Mouse (Mus musculus) liver, embryonic 14 days (tissue): Measurements from ENCODE around the gene Ppp4c. TPM values are rescaled to one million over a fixed set of nuclear protein-coding genes. Genes with fewer than 3 reads are reported as not detected.

Experiments
- polyA plus RNA-seq: library from polyadenylated mRNA; depleted of rRNA; stranded (reverse); fragments of >200 nt; gene quantifications from 2 replicates; pipeline ENCODE4 v1.2.3, GENCODE M21; 2012; rRNA removed

The Ppp4c gene
- 74.0 and 86.5 TPM in 2 replicates for polyA plus RNA-seq

DNA sequence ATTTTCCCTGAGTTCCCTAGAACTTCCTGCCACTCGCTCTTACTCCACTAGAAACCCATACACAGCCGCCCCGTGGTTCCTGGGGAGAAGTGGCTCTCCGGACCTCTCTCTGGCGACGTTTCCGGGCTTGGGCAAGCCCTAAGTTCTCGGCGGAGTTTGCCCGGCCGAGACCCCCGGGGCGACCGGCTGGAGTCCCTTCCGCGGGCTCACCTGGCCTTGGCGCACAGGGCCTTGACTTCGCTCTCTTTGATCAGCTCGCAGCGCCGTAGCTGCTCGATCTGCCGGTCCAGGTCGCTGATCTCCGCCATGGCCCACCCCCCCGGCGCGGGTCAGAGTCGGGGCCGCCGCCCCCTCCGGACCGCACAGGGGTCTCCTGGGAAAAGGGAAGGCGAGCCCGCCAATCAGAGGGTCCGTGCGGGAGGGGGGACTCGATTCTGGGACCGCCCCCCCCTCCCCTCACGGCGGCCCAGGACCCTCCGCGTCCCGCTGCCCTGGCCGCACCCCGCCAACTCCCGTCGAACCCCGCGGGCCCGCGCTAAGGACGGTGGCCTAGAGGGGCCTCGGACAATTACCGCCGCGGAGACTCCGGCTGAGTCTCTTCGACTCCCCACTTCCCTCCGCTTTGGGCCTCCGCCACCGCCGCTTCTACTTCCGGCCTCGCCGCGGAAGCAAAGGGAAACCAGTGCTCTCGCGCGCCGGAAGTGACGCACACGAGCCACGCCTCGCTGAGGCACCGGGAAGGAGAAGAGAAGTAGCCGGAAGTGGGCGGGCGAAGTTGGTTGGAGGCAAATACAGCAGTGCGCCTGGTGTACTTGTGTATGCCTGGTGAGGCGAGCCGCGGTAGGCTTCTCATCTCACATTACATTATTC, at the start of gene Ppp4c:
Gene Ppp4c, minus strand, starts transcription at position 646 of the 870 bp plus-strand sequence.

DNA sequence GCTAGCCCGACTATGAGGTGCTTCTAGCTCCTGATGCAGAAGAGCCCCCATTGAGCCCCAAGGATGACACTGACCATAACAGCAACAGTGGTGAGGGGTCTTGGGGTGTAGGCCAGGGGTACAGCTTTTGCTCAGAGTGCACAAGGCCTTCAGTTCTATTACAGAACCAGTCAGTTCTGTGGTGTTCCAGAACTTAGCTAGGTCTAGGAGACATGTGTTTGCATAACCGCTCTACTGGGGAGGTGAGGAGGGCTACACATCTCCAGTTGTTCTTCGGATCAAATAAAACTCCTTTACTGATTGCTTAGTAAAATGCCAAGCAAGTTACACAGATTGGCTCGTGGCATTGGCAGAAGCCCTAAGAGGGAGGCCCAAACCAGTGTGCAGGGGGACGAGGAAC, 39.2 kb upstream of the Ppp4c start, which contains the start of gene 4930451I11Rik:
Gene 4930451I11Rik, minus strand, starts transcription at position 101 of the 400 bp plus-strand sequence.

DNA sequence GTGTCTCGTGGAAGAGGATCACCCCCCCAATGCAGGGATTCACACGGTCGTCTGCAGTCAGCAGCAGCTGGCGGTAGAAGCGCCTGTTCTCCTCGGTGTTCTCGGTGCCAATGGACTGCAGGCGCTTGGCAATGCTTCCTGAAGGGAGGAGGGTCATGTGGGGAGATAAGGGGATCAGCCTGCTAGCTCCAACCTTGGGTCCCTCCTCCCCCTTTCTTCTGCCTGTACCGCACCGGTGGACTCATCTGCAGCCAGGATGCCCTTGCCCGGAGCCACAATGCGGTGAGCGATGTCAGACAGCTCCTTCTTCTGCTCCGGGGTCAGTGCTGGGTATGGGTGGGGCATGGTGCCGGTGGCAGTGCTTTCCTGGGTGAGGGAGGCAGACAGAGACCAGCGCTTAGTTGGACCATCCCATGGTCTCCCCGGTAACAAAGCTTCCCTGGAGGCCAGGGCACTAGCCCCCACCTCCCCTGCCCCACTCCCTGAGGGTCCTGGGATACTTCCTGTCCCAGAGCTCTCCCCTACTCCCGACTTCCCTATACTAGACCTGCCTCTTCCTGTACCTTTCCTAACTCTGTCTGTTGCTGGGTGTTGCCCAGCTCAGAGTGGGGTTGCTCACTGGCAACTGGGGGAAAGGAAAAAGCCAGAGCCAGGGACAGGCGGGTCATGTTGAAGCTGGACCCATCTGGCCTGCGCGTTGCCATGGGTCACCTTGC, 5.3 kb upstream of the Ppp4c start, which contains the start of gene Fam57b:
Gene Fam57b, plus strand, starts transcription at position 258 of the 716 bp plus-strand sequence.

DNA sequence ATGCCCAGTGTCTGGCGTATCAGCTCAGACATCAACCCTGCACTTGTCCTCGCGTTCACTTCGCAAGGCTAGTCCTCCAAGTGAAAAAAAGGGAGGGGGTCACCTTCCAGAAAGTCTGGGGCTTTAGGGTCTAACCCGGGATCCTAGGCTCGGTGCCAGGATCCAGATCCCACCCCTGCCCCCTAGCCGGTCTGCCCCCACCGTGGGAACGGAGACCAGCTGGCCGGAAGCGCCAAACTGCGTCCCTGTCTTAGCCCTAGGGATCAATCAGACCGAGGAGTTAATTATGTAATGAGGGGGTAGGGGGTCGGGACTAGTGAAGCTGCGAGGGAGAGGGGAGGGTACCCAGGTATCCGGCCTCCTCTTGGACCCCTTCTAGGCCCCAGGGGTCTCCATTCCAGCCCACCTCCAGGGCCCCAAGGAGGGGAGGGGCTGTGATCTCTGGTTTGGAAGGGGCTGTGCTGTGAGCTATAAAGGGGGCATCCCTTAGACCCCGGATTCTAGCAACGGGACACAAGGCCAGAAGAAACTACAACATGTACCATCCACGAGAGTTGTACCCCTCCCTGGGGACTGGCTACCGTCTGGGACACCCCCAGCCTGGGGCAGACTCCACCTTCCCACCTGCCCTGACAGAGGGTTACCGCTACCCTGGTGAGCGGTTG, 11.2 kb downstream of the Ppp4c start, which contains the start of gene Tbx6:
Gene Tbx6, plus strand, starts transcription at position 513 of the 665 bp plus-strand sequence.

DNA sequence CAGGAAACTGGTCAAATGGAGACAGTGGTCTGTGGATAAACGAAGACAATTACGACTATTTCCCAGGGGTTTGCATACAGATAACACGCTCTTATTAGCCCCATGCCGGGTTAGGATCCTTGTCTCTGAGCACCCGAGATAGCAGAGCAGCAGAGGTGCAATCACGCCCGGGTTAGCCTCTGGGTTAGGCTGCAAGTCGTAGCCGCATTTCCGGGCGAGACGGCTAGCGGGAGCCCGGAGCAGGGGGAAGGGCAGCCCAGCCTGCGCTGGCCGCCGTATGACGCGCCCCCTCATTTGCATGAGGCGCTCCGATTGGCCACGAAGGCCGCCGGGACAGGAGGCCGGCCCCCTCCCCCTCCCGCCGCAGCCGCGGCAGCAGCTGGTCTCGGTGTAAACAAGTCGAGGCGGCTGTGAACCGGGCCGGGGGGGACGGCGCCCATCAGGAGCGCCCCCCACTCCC, 15.7 kb downstream of the Ppp4c start, which contains the start of gene Ypel3:
Gene Ypel3, plus strand, starts transcription at position 358 of the 460 bp plus-strand sequence.

DNA sequence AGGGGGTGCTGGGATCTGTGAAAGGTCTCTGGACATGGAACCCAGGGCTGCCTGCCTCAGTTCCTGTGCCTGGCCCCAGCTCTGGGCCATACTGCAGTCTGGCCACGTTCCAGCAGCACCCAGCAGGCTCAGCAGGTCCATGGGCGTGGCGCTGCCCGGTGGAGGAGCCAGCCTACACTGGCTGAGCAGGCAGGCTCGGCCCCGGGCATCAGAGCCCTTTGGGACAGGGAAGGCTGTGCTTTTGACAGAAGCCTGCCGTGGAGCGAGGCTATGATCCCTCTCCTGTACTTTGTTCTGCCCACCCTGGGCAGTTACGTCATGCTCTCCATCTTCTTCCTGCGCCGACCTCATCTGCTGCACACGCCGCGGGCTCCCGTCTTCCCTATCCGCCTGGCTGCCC, 26.1 kb downstream of the Ppp4c start, which contains the start of gene Gdpd3:
Gene Gdpd3, plus strand, starts transcription at position 134 of the 400 bp plus-strand sequence.

DNA sequence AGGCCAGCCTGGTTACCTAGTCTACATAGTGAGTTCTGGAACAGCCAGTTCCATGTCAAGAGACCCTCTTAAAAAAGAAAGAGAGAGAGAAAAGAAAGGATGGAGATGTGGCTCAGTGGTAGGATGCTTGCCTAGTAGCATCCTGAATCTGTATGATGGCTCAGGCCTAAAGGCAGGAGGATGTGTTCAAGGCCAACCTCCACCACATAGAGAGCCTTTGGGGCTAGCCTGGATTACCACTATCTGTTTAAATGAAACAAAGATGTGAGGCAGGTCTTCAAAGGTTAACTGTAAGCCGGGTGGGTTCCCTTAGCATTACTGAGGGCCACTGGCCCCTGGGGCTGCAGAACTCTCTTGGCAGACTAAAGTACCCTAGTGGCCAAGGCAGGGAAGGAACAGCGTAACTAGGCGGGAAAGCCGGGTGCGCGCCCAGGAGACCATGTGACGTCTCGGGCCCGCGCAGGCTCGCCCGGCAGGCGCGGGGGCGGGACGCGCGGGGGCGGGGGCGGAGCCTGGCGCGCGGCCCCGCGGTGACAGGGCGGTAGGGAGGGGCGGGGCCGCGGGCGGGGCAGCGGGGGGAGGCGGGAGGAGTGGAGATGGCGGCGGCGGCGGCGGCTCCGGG, 33.1 kb downstream of the Ppp4c start, which contains the start of gene Mapk3:
Gene Mapk3, plus strand, starts transcription at position 552 of the 622 bp plus-strand sequence.

Other genes with a start within 250 kb of the Ppp4c start
- gene Eif3c, start 226.1 kb downstream of the Ppp4c start, polyA plus RNA-seq: 62.2 and 63.9 TPM in 2 replicates
- gene Apobr, start 207.6 kb downstream of the Ppp4c start, polyA plus RNA-seq: 1.5 and 1.8 TPM in 2 replicates
- 7.1 and 8.9 TPM in 2 replicates for gene Cln3, start 206.7 kb downstream of the Ppp4c start, polyA plus RNA-seq
- 0.05 TPM in 1 of 2 replicates, not detected in the other for gene Il27, start 197.6 kb downstream of the Ppp4c start, polyA plus RNA-seq
- 2.1 and 2.9 TPM in 2 replicates for gene Nupr1, start 161.6 kb downstream of the Ppp4c start, polyA plus RNA-seq
- 24.7 and 26.9 TPM in 2 replicates for gene Sgf29, start 143.2 kb downstream of the Ppp4c start, polyA plus RNA-seq
- gene Sult1a1, start 116.1 kb downstream of the Ppp4c start, polyA plus RNA-seq: 4.4 and 5.2 TPM in 2 replicates
- gene Bola2, start 97.1 kb downstream of the Ppp4c start, polyA plus RNA-seq: 33.9 and 35.2 TPM in 2 replicates
- 4.6 and 4.9 TPM in 2 replicates for gene Slx1b, start 96.7 kb downstream of the Ppp4c start, polyA plus RNA-seq
- gene Coro1a, start 84.7 kb downstream of the Ppp4c start, polyA plus RNA-seq: 44.1 and 60.0 TPM in 2 replicates
- gene Mapk3, start 32.9 kb downstream of the Ppp4c start, polyA plus RNA-seq: 28.0 and 36.0 TPM in 2 replicates
- 1.2 and 1.6 TPM in 2 replicates for gene Gdpd3, start 26.2 kb downstream of the Ppp4c start, polyA plus RNA-seq
- 58.6 and 66.7 TPM in 2 replicates for gene Ypel3, start 15.5 kb downstream of the Ppp4c start, polyA plus RNA-seq
- 1.0 and 1.3 TPM in 2 replicates for gene Tbx6, start 11.0 kb downstream of the Ppp4c start, polyA plus RNA-seq
- gene Fam57b, start 5.2 kb upstream of the Ppp4c start, polyA plus RNA-seq: 0.09 and 0.13 TPM in 2 replicates
- gene 4930451I11Rik, start 39.1 kb upstream of the Ppp4c start, polyA plus RNA-seq: not detected in 2 replicates
- gene Doc2a, start 54.9 kb upstream of the Ppp4c start, polyA plus RNA-seq: 0.01 and 0.03 TPM in 2 replicates
- gene Hirip3, start 69.5 kb upstream of the Ppp4c start, polyA plus RNA-seq: 58.3 and 79.1 TPM in 2 replicates
- gene Ino80e, start 69.9 kb upstream of the Ppp4c start, polyA plus RNA-seq: 23.2 and 24.6 TPM in 2 replicates
- gene Taok2, start 92.2 kb upstream of the Ppp4c start, polyA plus RNA-seq: 15.6 and 17.1 TPM in 2 replicates
- gene Tmem219, start 130.4 kb upstream of the Ppp4c start, polyA plus RNA-seq: 9.6 and 10.9 TPM in 2 replicates
- gene Kctd13, start 136.4 kb upstream of the Ppp4c start, polyA plus RNA-seq: 4.2 and 4.6 TPM in 2 replicates
- gene Asphd1, start 157.1 kb upstream of the Ppp4c start, polyA plus RNA-seq: not detected in 2 replicates
- 0.18 and 0.26 TPM in 2 replicates for gene Sez6l2, start 158.1 kb upstream of the Ppp4c start, polyA plus RNA-seq
- gene Cdipt, start 183.4 kb upstream of the Ppp4c start, polyA plus RNA-seq: 29.7 and 37.0 TPM in 2 replicates
- 0.23 and 0.35 TPM in 2 replicates for gene Cdiptos, start 183.6 kb upstream of the Ppp4c start, polyA plus RNA-seq
- 4.0 and 4.7 TPM in 2 replicates for gene Mvp, start 222.1 kb upstream of the Ppp4c start, polyA plus RNA-seq
- 0.08 TPM in 1 of 2 replicates, not detected in the other for gene Pagr1b, start 224.0 kb upstream of the Ppp4c start, polyA plus RNA-seq
- gene Pagr1a, start 224.9 kb upstream of the Ppp4c start, polyA plus RNA-seq: 10.6 and 17.2 TPM in 2 replicates
- gene Gm42742, start 228.6 kb upstream of the Ppp4c start, polyA plus RNA-seq: 12.4 and 21.2 TPM in 2 replicates
- gene Prrt2, start 228.7 kb upstream of the Ppp4c start, polyA plus RNA-seq: 0.12 and 0.26 TPM in 2 replicates
- 84.8 and 98.3 TPM in 2 replicates for gene Maz, start 234.5 kb upstream of the Ppp4c start, polyA plus RNA-seq
- 58.9 and 63.9 TPM in 2 replicates for gene Kif22, start 250.0 kb upstream of the Ppp4c start, polyA plus RNA-seq